ENCODE assay signal across 8 mouse cellular contexts in the genomic region with DNA sequence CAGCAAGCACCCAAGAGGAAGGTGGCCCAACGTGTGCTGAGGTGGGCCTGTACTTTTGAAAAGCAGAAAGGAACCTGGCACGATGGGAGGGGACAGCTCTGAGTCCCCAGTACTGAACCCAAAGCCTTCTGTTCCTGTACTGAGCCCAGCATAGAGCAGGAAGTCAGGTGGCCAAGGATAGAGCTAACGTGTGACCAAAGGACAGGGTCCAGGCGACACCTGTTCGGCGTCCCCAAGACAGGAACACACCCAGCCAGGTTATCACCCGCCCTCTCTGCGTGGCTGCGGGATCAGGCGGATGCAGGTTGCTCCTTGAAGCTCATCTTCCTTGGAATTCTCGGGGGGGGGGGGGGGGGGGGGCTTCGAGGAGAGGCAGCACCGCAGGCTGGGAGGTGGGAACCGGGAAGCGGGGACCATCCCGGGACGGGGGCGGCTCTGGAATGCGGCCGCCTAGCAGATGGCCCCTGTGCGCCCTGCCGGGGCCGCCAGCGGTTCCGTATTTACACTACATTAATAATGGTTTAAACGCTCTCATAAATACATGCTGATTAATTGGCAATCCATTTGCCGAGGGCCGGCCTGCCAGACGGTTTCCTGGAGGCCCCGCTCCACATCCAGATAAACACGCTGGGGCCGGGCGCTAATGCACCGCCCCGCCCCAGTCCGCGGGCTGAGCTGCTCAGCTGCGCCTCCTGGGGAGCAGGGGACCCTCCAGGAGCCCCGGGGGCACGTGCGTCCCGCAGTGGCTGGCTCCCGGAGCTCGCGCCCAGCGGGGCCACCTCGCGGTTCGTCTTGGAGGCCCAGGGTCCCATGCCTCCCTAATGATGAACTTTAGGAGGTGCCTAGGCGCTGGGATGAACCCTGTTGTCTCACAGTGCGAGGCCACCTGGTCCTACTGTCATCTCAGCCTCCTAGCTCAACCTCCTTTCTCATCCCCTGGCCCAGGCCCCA.
DNase-seq lines count a peak whose midpoint lies in the region; ATAC-seq lines count a peak whose summit lies in the region.

No protein-coding gene starts in this region.

- ATAC-seq in forebrain, embryonic 16.5 days = peak; percentile 55
- peak; percentile 34; the same call in 1 of the 2 replicates for ATAC-seq in midbrain, embryonic 13.5 days

- H3K4me2 ChIP-seq in forebrain, embryonic 16.5 days (ENCODE audit: low read length) = peak overlapping the region; percentile 47
- H3K4me2 ChIP-seq in midbrain, embryonic 13.5 days (replicated peaks) = peak overlapping the region; percentile 50

- H3K4me1 ChIP-seq in forebrain, embryonic 16.5 days (replicated peaks; ENCODE audit: control insufficient read depth, insufficient read depth, low read length) = peaks cover 17% of the 10 kb centered on the region
- peaks cover 28% of the 10 kb centered on the region for H3K4me1 ChIP-seq in midbrain, embryonic 13.5 days (replicated peaks)

- no peaks in the 10 kb centered on the region for H3K36me3 ChIP-seq in forebrain, embryonic 16.5 days (ENCODE audit: control insufficient read depth, insufficient read depth)
- no peaks in the 10 kb centered on the region for H3K36me3 ChIP-seq in midbrain, embryonic 13.5 days

- peak; percentile 12 for DNase-seq in adrenal gland, postnatal 14 days
- DNase-seq in adrenal gland, postnatal 4 days (ENCODE audit: low spot score in 2 of 2) = no peak
- DNase-seq in ES-CJ7 (ENCODE audit: low read depth, low spot score) (peak; percentile 16), MN1 (ENCODE audit: low spot score) (no peak)
- DNase-seq in kidney, postnatal 4 days = peak; percentile 65 to 71
- DNase-seq in layer of hippocampus, adult 9-11 months = no peak

- 2% methylated on average over 49 of the region's 51 CpGs for WGBS in forebrain, embryonic 16.5 days
- WGBS in midbrain, embryonic 13.5 days = 3% methylated on average over 51 of the region's 51 CpGs

- peak overlapping the region; percentile 23 for H3K4me3 ChIP-seq in forebrain, embryonic 16.5 days (replicated peaks; ENCODE audit: low read length)
- H3K4me3 ChIP-seq in midbrain, embryonic 13.5 days (replicated peaks) = peak overlapping the region; percentile 28

- H3K27ac ChIP-seq in forebrain, embryonic 16.5 days (ENCODE audit: low read length) = no peak overlapping the region
- no peak overlapping the region for H3K27ac ChIP-seq in midbrain, embryonic 13.5 days

- no peaks in the 10 kb centered on the region for H3K9me3 ChIP-seq in forebrain, embryonic 16.5 days (ENCODE audit: control insufficient read depth, low read length)
- no peaks in the 10 kb centered on the region for H3K9me3 ChIP-seq in midbrain, embryonic 13.5 days

- H3K27me3 ChIP-seq in forebrain, embryonic 16.5 days (replicated peaks; ENCODE audit: control insufficient read depth, insufficient read depth, low read length) = peaks cover 39% of the 10 kb centered on the region
- H3K27me3 ChIP-seq in midbrain, embryonic 13.5 days = peaks cover 71% of the 10 kb centered on the region

- 0 out of 2 replicates have a peak overlapping the region, but pooled peaks have one; percentile 31 for H3K9ac ChIP-seq in forebrain, embryonic 16.5 days (replicated peaks; ENCODE audit: low read depth, low read length)
- peak overlapping the region; percentile 39; the same call in 1 of the 2 replicates for H3K9ac ChIP-seq in midbrain, embryonic 13.5 days (replicated peaks)

Comparison
In these comparisons a context has a peak if more than half of its experiments do, and no peak if none do; other contexts are left out.
1. DNase-seq: peak in adrenal gland, postnatal 14 days (single experiment), ES-CJ7 (single experiment) and kidney, postnatal 4 days (2 of 2); none in adrenal gland, postnatal 4 days (0 of 2), layer of hippocampus, adult 9-11 months (single experiment) and MN1 (single experiment).